Mouse (Mus musculus): Measurements from ENCODE around the gene Tnnc1.

DNA sequence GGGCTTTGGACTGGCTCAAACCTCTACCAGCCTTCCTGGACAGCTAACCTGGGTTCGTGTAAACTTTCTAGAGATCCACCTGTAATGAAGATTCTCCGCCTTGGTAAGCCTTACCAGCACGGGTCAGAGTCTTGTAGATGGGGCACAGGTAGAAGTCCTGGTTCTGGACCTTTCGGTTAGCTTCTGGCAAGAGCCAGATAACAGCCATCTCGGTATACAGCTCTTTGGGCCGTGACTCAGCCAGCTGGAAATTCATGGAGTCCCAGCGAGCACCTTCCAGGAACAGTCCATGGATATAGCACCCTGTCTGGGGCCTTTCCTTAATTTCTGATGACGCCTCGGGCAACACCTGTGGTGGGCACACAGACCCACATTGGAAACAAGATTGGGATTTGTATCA lies 52.8 kb downstream of the Tnnc1 start:
- no peak for TF ChIP-seq POLR2A (IDR thresholded peaks at IDR 0.05; ENCODE audit: insufficient read depth, low read length)
- no peak for TF ChIP-seq CTCF (IDR thresholded peaks at IDR 0.05; ENCODE audit: low read depth, low read length)
- no peak for TF ChIP-seq EP300 (IDR thresholded peaks at IDR 0.05; ENCODE audit: insufficient read depth, low read depth, low read length)

All from ES-Bruce4 (cell line).